Mouse (Mus musculus): ENCODE measurements around the gene Drap1.

DNA sequence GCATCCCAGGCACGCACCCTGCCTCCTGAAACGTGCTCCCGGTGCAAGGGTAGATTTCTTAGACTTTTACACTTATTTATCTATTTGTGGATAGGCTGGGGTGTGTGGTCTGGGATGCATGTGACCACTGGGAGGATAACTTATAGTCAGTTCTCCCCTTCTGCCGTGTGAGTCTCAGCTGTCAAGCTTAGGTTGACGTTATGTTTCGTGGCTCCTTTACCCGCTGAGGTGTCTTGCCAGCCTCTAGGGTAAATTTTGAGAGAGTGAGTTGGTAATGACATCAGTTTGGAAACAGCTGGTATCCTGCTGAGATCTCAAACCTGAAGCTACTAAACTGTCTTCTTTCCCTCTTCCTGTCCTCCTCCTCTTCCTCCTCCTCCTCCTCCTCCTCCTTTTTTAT lies 18.9 kb downstream of the Drap1 start:
- no peak for TF ChIP-seq SMC3 (IDR thresholded peaks at IDR 0.05; ENCODE audit: low read depth, low read length)
- no peak for TF ChIP-seq MYC (IDR thresholded peaks at IDR 0.05; ENCODE audit: low read depth, low read length)
- no peak for TF ChIP-seq ETS1 (IDR thresholded peaks at IDR 0.05; ENCODE audit: low read depth, low read length)
- no peak for TF ChIP-seq MAFK (IDR thresholded peaks at IDR 0.05; ENCODE audit: borderline replicate concordance, low read depth, low read length)
